Mouse (Mus musculus) midbrain, embryonic 11.5 days (tissue): ENCODE measurements at regions not wholly inside any gene's neighbourhood (a gene's known extent, or its start where the extent isn't known, plus 50 kb on each side); places are given as distances from the start of the nearest gene placed in this dataset.

Experiments used
- ATAC-seq: fragments of 200-750 bp; cut with Nextera tagmentation; 2 replicates; pipeline ENCODE4 v1.8.0; 2017; ENCODE audit warnings: moderate TSS enrichment, moderate library complexity; ENCODE audit not compliant: low FRiP score
- DNase-seq: peaks from one replicate; pipeline ENCODE4 v3.0.0; 2015; ENCODE audit warnings: low spot score; ENCODE audit errors: missing footprints
- H3K27ac ChIP-seq: fragments of 300-500 bp; sonication (generic); 2 replicates; pipeline ENCODE4 v1.5.1; 2014; ENCODE audit warnings: low read depth, low read length
- H3K27me3 ChIP-seq: fragments of 300-500 bp; sonication (generic); 2 replicates; pipeline ENCODE4 v1.6.1; 2014; ENCODE audit warnings: mild to moderate bottlenecking, low read length, moderate library complexity, mixed read lengths; ENCODE audit not compliant: control insufficient read depth, insufficient read depth
- H3K36me3 ChIP-seq: fragments of 300-500 bp; sonication (generic); 2 replicates; pipeline ENCODE4 v1.6.1; 2014; ENCODE audit warnings: mild to moderate bottlenecking, low read length, moderate library complexity, mixed read lengths; ENCODE audit not compliant: control insufficient read depth, insufficient read depth
- H3K4me1 ChIP-seq: fragments of 300-500 bp; sonication (generic); 2 replicates; pipeline ENCODE4 v1.6.1; 2014; ENCODE audit warnings: low read length; ENCODE audit not compliant: control insufficient read depth, insufficient read depth
- H3K4me2 ChIP-seq: fragments of 300-500 bp; sonication (generic); 2 replicates; pipeline ENCODE4 v1.6.1; 2014; ENCODE audit warnings: mild to moderate bottlenecking, moderate library complexity
- H3K4me3 ChIP-seq: fragments of 300-500 bp; sonication (generic); 2 replicates; pipeline ENCODE4 v1.5.1; 2014; ENCODE audit warnings: low read depth, low read length
- H3K9ac ChIP-seq: fragments of 300-500 bp; sonication (generic); 2 replicates; pipeline ENCODE4 v1.6.1; 2014; ENCODE audit warnings: low read length
- H3K9me3 ChIP-seq: fragments of 300-500 bp; sonication (generic); 2 replicates; pipeline ENCODE4 v1.6.1; 2016; ENCODE audit warnings: low read length; ENCODE audit not compliant: control insufficient read depth
- WGBS: fragments of 180-500 bp; shearing (Covaris S2); extraction: QIAGEN DNeasy Blood & Tissue Kit; methylation state at CpG from one replicate; pipeline ENCODE4 v1.1.7; 2014; 5-methylcytosine and 5-hydroxymethylcytosine counted together

DNA sequence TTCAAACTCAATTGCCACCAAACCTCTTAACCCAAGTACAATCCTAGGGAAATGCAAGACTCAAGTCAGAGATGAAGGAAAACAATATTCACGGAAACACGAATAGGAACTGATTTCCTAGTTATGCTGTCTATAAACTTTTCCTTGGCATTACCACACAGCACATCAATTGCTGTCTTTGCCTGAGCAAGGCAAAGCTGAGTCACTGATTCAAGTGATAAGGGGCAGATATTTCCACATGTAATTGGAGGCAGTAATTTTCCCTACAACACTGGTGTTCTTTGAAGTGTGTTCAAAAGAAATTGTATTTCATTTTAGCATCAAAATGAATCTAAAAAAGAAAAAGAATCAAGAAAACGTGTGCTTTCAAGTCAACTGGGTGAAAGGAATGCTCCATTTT lies 230.1 kb upstream of the Nectin3 start:
- H3K27ac ChIP-seq: no peak overlapping the region
- H3K4me2 ChIP-seq: no peak overlapping the region
- H3K9ac ChIP-seq: no peak overlapping the region
- 88% methylated on average over 3 of the region's 3 CpGs for WGBS
- H3K4me1 ChIP-seq: no peaks in the 10 kb centered on the region
- ATAC-seq (no peak), DNase-seq (no peak)
- H3K27me3 ChIP-seq: no peaks in the 10 kb centered on the region
- no peaks in the 10 kb centered on the region for H3K36me3 ChIP-seq
- H3K9me3 ChIP-seq: no peaks in the 10 kb centered on the region
- H3K4me3 ChIP-seq: no peak overlapping the region

DNA sequence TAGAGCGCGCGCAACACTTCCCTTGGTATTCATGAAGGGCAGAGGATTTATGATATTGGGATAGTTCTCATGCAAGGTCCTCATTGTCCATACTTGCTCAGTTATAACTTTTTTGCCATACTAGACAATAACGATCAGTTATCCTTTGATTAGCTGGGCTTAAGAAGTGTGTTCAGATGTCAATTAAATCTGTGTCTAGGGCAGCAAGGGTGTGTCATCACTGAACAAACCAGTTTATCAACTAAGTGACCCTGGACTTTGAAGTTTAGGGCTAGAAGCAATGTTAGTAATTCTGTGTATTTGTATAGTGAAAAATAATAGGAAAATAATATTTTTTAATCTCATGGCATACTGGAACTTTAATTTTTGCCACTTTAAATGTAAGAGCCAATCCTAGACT lies 225.3 kb upstream of the Nectin3 start:
- WGBS: 94% methylated on average over 4 of the region's 4 CpGs
- DNase-seq (no peak), ATAC-seq (no peak)
- H3K36me3 ChIP-seq: no peaks in the 10 kb centered on the region
- H3K27ac ChIP-seq: no peak overlapping the region
- no peak overlapping the region for H3K9ac ChIP-seq
- no peaks in the 10 kb centered on the region for H3K27me3 ChIP-seq
- H3K9me3 ChIP-seq: no peaks in the 10 kb centered on the region
- no peak overlapping the region for H3K4me2 ChIP-seq
- H3K4me1 ChIP-seq: no peaks in the 10 kb centered on the region
- no peak overlapping the region for H3K4me3 ChIP-seq

DNA sequence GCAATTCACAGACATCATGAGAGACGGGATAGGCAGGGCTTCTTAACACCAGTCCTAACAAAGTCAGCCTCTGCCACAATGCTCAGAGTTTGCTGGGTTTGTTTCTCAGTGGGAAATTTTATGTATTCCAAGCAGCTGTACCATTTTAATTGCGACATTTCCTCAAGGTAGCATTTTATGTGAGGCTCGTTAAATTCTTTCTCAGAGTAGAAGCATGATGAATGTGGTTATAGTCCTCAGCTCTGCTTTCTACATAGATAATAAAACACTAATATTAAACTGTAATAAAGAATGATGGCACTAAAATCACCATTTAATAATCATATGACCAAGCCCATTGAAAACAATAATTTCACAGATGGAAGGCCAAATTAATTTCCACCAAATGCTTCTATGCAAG lies 181.5 kb upstream of the Nectin3 start:
- no peaks in the 10 kb centered on the region for H3K9me3 ChIP-seq
- no peak for ATAC-seq
- no peak overlapping the region for H3K4me3 ChIP-seq
- no peaks in the 10 kb centered on the region for H3K36me3 ChIP-seq
- no peak overlapping the region for H3K4me2 ChIP-seq
- no peak overlapping the region for H3K27ac ChIP-seq
- 94% methylated on average over 3 of the region's 3 CpGs for WGBS
- no peaks in the 10 kb centered on the region for H3K27me3 ChIP-seq
- no peak overlapping the region for H3K9ac ChIP-seq
- DNase-seq: no peak
- no peaks in the 10 kb centered on the region for H3K4me1 ChIP-seq

DNA sequence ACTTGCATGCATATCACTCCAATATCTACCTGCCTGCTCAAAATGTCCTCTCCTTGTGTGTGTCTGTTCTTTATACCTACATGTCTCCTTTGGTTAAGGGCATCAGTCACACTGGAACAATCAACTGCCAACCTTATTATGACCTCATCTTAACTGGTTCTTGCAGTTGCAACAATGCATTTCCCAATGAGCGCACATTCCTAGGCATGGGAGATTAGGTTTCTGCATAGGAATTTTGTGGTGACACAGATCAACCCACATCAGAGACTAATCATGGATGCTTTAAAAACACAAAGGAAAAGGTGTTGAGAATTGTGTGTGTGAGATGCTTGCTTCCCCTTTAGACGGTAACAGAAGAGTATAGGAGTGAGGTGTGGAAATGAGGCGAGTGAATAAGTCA lies 171.3 kb upstream of the Nectin3 start:
- Histone ChIP-seq H3K4me2 (no peak overlapping the region), H3K27me3 (no peaks in the 10 kb centered on the region), H3K9ac (no peak overlapping the region), H3K4me1 (no peaks in the 10 kb centered on the region), H3K4me3 (no peak overlapping the region), H3K36me3 (no peaks in the 10 kb centered on the region), H3K27ac (no peak overlapping the region), H3K9me3 (no peaks in the 10 kb centered on the region)
- ATAC-seq (no peak), DNase-seq (no peak)
- WGBS: 62% methylated on average over 3 of the region's 3 CpGs

DNA sequence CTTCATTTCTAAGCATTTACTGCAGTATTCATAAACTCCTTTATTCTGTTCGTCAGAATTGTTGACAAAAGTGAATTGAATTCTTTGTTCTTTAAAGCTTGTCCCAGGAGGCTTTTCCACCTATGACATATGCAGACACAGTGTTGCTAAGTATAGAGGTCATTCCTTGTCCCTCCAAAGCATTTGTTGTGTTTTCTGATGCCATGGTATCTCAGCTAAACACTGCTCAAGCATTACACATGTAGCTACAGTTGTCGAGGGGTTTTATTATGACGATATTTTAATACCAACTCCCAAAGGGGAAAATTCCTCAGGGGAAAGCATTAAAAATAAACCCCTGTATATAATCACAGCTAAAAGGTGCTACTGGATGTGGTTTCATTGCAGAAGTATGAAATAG lies 167.2 kb upstream of the Nectin3 start:
- ATAC-seq (no peak), DNase-seq (no peak)
- Histone ChIP-seq H3K9me3 (no peaks in the 10 kb centered on the region), H3K4me2 (no peak overlapping the region), H3K27me3 (no peaks in the 10 kb centered on the region), H3K36me3 (no peaks in the 10 kb centered on the region), H3K4me1 (no peaks in the 10 kb centered on the region), H3K27ac (no peak overlapping the region), H3K9ac (no peak overlapping the region), H3K4me3 (no peak overlapping the region)
- 81% methylated on average over 3 of the region's 3 CpGs for WGBS

DNA sequence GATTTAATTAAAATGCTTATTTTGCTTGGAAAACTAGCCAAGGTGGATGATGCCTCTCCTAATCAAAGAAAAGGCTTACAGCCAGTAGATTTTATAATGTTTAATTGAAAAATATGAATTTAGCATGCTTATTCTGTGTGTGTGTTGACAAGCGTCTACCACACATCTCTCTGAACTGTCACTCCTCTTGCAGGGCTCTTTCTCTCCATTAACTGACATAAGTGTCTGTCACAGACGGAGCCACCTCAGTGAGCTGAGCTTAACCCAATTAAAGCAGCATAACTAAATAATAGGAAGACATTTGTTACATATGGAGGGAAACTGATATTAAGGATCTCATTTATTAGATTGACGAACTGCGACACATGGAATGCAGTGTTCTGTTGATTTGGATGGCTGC lies 164.7 kb upstream of the Nectin3 start:
- ATAC-seq (no peak), DNase-seq (no peak)
- H3K9ac ChIP-seq: no peak overlapping the region
- H3K36me3 ChIP-seq: no peaks in the 10 kb centered on the region
- 88% methylated on average over 4 of the region's 4 CpGs for WGBS
- H3K4me3 ChIP-seq: no peak overlapping the region
- H3K27ac ChIP-seq: no peak overlapping the region
- no peaks in the 10 kb centered on the region for H3K9me3 ChIP-seq
- no peak overlapping the region for H3K4me2 ChIP-seq
- no peaks in the 10 kb centered on the region for H3K4me1 ChIP-seq
- no peaks in the 10 kb centered on the region for H3K27me3 ChIP-seq

DNA sequence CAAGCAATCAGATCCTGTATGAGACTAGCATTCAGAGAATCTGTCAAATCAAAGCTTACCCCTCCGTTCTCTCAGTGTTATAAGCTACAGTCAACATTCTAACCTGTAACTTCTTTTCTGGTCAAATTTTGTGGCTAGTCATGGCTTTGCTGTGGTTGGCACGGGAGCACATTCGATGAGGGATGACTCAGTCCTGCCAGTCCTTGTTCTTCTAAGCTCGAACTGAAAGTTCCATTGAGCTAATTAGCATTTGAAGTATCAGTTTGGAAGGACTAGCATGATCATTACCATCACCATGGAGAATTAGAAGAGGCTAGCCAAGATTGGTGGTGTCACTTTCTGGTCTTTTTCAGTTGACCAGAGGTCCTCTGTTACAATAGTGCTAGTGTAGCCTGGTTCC lies 156.7 kb upstream of the Nectin3 start:
- Histone ChIP-seq H3K4me1 (no peaks in the 10 kb centered on the region), H3K4me2 (no peak overlapping the region), H3K27me3 (no peaks in the 10 kb centered on the region), H3K9me3 (no peaks in the 10 kb centered on the region), H3K9ac (no peak overlapping the region), H3K36me3 (no peaks in the 10 kb centered on the region), H3K27ac (no peak overlapping the region), H3K4me3 (no peak overlapping the region)
- 82% methylated on average over 4 of the region's 4 CpGs for WGBS
- ATAC-seq (no peak), DNase-seq (no peak)

DNA sequence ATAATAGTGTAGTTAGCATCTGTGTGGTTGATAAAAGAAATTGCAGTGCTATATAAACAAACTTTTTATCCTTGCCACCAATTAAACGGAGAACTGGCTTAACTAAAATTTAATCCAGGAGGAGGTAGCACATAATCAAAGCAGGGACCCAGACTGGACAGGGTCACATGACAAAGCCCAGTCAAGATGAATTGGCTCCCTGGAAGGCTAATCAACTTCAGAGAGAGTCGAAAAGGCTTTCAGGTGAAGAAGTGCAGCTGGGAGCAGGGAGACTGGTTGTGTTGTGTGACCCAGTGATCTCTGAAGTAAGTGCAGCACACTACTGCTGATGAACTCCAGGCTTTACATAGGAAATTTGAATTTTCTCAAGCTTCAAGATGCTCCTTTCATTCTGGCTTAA lies 127.5 kb upstream of the Nectin3 start:
- WGBS: 18% methylated on average over 2 of the region's 2 CpGs
- DNase-seq (peak; percentile 37), ATAC-seq (no peak)
- H3K36me3 ChIP-seq: no peaks in the 10 kb centered on the region
- H3K27me3 ChIP-seq: no peaks in the 10 kb centered on the region
- H3K9ac ChIP-seq: no peak overlapping the region
- peaks cover 2% of the 10 kb centered on the region; the same call in 1 of the 2 replicates for H3K4me1 ChIP-seq
- H3K9me3 ChIP-seq: no peaks in the 10 kb centered on the region
- H3K4me2 ChIP-seq: no peak overlapping the region
- H3K27ac ChIP-seq: no peak overlapping the region
- H3K4me3 ChIP-seq: no peak overlapping the region

DNA sequence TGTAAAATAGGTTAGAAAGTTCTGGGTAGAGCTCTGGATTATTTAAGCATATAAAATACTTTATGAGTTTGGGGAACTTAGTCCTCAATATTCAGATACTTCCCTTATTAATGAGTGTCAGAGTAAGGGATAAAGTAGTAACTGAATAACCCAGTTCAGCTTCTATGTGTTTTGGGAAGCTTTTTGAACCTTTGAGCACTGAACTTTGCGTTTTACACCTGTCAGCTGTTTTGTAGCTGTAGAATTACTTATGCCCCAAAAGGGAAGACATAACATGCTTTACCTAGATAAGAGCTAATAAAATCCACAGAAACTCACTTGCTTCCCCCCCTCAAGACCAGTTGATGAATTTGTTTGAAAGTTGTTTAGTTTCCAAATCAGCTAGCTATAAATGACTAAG lies 124.9 kb upstream of the Nectin3 start:
- H3K4me1 ChIP-seq: peaks cover 2% of the 10 kb centered on the region; the same call in 1 of the 2 replicates

DNA sequence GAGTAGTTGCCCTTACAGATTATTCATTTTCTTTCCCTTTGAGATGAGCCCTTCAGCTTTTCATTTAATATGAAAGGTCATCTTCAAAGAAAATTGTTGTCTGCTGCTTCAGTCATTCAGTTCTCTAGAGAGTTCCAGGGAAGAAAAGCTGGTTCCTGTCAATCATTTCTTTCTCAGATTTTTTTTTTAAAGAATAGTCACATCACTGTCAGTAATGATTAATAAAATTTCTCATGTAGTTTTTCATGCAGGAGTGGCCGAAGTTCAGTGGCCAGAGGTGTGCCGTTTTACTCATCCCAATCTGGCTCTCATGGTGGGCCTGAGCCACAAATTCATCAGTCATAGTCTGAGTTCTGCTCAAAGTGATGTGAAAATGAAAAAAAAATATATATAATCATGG lies 121.5 kb upstream of the Nectin3 start:
- Histone ChIP-seq H3K36me3 (no peaks in the 10 kb centered on the region), H3K9ac (no peak overlapping the region), H3K4me3 (no peak overlapping the region), H3K4me1 (no peaks in the 10 kb centered on the region), H3K9me3 (no peaks in the 10 kb centered on the region), H3K4me2 (no peak overlapping the region), H3K27ac (no peak overlapping the region), H3K27me3 (no peaks in the 10 kb centered on the region)
- WGBS: 90% methylated on average over 2 of the region's 2 CpGs
- ATAC-seq (no peak), DNase-seq (no peak)

More for the DNA sequence above, 124.9 kb upstream of the Nectin3 start:
- no peak overlapping the region for H3K9ac ChIP-seq
- WGBS: 94% methylated on average over 1 of the region's 1 CpGs
- ATAC-seq (no peak), DNase-seq (no peak)
- no peaks in the 10 kb centered on the region for H3K9me3 ChIP-seq
- H3K36me3 ChIP-seq: no peaks in the 10 kb centered on the region
- no peak overlapping the region for H3K4me3 ChIP-seq
- no peaks in the 10 kb centered on the region for H3K27me3 ChIP-seq
- H3K4me2 ChIP-seq: no peak overlapping the region
- H3K27ac ChIP-seq: no peak overlapping the region
